In the genomic region with DNA sequence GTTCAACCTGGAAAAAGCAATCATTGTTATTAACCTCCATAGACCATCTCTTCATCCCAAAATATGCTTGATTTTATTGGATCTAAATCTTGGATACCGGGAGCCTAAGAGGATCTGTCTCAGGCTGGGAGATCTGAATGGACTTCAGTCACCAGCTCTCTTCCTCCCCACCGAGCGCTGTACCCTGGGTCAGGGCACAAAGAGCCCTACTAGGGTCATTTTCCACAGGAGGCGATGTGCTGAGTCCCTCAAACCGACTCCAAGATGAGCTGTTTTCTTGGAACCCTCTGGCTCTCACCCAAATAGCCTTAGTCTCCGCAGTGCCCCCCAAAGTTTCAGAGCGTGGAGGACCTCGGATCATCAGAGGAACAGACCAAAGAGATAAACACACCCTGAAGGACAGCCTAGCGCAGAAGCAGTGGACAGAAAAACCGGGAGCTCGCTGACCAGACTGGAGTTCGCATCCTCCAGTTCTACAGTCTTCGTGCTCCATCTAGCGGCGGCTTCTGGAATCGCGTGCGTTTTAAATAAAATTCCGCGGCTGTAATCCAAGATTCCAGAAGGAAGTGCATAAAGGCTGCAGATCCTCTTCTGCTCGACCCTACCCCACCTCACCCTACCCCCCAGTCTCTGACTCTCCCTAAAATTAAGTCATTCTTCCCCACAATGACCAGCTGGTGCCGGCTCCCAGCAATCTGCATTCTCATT, we compare ENCODE assay signal across 8 mouse cellular contexts. TPM values are rescaled to one million over a fixed set of nuclear protein-coding genes. Genes with fewer than 3 reads are reported as not detected.
A peak's percentile ranks its signal among the peaks of the same experiment; 100 is the strongest.
DNase-seq lines count a peak whose midpoint lies in the region; ATAC-seq lines count a peak whose summit lies in the region.

No protein-coding gene starts in this region.

- 0 out of 2 replicates have a peak overlapping the region, but pooled peaks have one; percentile 14 for H3K4me2 ChIP-seq in limb, embryonic 13.5 days (replicated peaks)

- peak; percentile 44 to 90 for DNase-seq in heart, adult 18-20 months
- no peak for DNase-seq in heart, postnatal 25 days (ENCODE audit: low spot score)
- DNase-seq in cerebellum, adult 8-10 months = peak; percentile 74
- peak; percentile 85 to 87 for DNase-seq in frontal cortex, postnatal 36 days (ENCODE audit: low spot score in 2 of 2)
- DNase-seq in kidney, adult 18-20 months = peak; percentile 78
- peak; percentile 26 to 32 for DNase-seq in natural killer cell, adult 2 months (ENCODE audit: low spot score in 2 of 2)
- peak; percentile 63 for DNase-seq in splenic B cell, adult 2 months (ENCODE audit: low read depth, low spot score)

- no peak for ATAC-seq in limb, embryonic 13.5 days (ENCODE audit: low FRiP score, low read depth)

- peaks cover 9% of the 10 kb centered on the region; the same call in 1 of the 2 replicates for H3K27me3 ChIP-seq in limb, embryonic 13.5 days
- no peaks in the 10 kb centered on the region for H3K27me3 ChIP-seq in splenic B cell, adult 2 months (ENCODE audit: control insufficient read depth, insufficient read depth, low read length, poor library complexity, severe bottlenecking)

- H3K4me1 ChIP-seq in limb, embryonic 13.5 days = no peaks in the 10 kb centered on the region

- H3K9ac ChIP-seq in limb, embryonic 13.5 days = no peak overlapping the region

- H3K36me3 ChIP-seq in limb, embryonic 13.5 days = no peaks in the 10 kb centered on the region
- no peaks in the 10 kb centered on the region for H3K36me3 ChIP-seq in splenic B cell, adult 2 months (ENCODE audit: control insufficient read depth, insufficient read depth, low read length, poor library complexity, severe bottlenecking)

- no peaks in the 10 kb centered on the region for H3K9me3 ChIP-seq in limb, embryonic 13.5 days

- intact Hi-C loops in heart, postnatal 25 days (cut with DNase I) = loop anchor here (5.0 to 10.0 kb wide), 2 partner anchors 1297 to 1364 kb away; no protein-coding TSS in a partner anchor

- H3K4me3 ChIP-seq in limb, embryonic 13.5 days = no peak overlapping the region

- H3K27ac ChIP-seq in limb, embryonic 13.5 days = no peak overlapping the region

- WGBS in limb, embryonic 13.5 days = 14% methylated on average over 22 of the region's 22 CpGs

RNA-seq across cellular contexts. Expression of gene Olfr412, which starts 9.7 kb away (rescaled TPM):
- total RNA-seq in heart, adult 18-20 months (2021) = not detected
- not detected for total RNA-seq in heart, postnatal 25 days (2021)
- polyA plus RNA-seq in limb, embryonic 13.5 days (2015; fragmentation: Nextera tagmentation; extraction: Ambion mirVana) = not detected in 2 replicates

RNA-seq across cellular contexts. Expression of gene Olfr411, which starts 19.1 kb away (rescaled TPM):
- total RNA-seq in heart, adult 18-20 months (2021) = not detected
- total RNA-seq in heart, postnatal 25 days (2021) = not detected
- not detected in 2 replicates for polyA plus RNA-seq in limb, embryonic 13.5 days (2015; fragmentation: Nextera tagmentation; extraction: Ambion mirVana)

RNA-seq across cellular contexts. Expression of gene Olfr410, which starts 33.7 kb away (rescaled TPM):
- not detected for total RNA-seq in heart, adult 18-20 months (2021)
- not detected for total RNA-seq in heart, postnatal 25 days (2021)
- not detected in 2 replicates for polyA plus RNA-seq in limb, embryonic 13.5 days (2015; fragmentation: Nextera tagmentation; extraction: Ambion mirVana)
